Mouse (Mus musculus): ENCODE results near the gene Acaca. TPM values are rescaled to one million over a fixed set of nuclear protein-coding genes. Genes with fewer than 3 reads are reported as not detected.

Gene Acaca
- polyA plus RNA-seq, 1 experiment from 2014 or later = 20.5 TPM

DNA sequence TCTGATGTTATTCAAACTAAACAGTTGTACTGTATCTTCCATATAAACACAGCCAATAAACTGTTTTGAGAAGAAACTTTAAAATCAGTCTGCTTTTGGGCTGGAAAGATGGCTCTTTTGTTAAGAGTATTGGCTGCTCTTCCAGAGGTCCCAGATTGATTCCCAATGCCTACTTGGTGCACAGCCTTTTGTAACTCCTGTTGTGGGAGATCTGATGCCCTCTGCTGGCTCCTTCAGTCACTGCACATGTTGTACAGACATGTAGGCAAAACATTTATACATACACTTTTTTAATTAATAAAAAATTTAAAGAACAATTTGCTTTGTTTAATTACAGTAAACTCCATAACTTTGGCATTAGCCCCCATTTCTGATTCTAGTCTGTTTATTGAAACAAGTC, 114.1 kb downstream of the Acaca start:
- no peak overlapping the region for H3K27ac ChIP-seq (ENCODE audit: low read depth)
- no peak overlapping the region for H3K4me3 ChIP-seq (ENCODE audit: low read depth, low read length)
- no peak overlapping the region for H3K9ac ChIP-seq
- no peaks in the 10 kb centered on the region for H3K27me3 ChIP-seq (ENCODE audit: insufficient read depth, low read length)
- H3K36me3 ChIP-seq (ENCODE audit: insufficient read depth) = 0 out of 2 replicates have a peak, but pooled peaks cover 6% of the 10 kb centered on the region
- no peak for ATAC-seq (ENCODE audit: insufficient read depth)
- no peak overlapping the region for H3K4me2 ChIP-seq
- no peaks in the 10 kb centered on the region for H3K4me1 ChIP-seq (ENCODE audit: insufficient read depth)
- DNase-seq = peak; percentile 80
- H3K9me3 ChIP-seq (ENCODE audit: low read depth, low read length) = no peaks in the 10 kb centered on the region
- peak; percentile 67 for TF ChIP-seq CTCF (IDR thresholded peaks at IDR 0.05; ENCODE audit: low read depth)

DNA sequence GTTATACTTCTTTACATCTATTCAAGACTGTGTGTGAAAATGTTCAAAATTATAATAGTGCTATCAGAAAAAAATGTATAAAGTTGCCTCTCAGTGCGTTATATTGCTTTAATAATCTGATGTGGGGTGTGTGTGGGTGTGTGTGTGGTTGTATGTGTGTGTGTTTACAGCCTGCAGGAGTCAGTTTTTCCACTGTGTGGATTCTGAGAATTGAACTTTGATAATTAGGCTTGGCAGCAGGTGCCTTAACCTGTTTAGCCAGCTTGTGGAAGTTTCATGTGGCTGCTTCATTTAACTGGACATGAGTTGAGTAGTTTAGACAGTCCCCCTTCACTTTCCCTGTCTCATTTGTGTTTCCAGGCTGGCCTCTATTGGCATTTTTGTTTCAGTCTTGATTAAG, 117.9 kb downstream of the Acaca start:
- WGBS = 87% methylated on average over 1 of the region's 1 CpGs

DNA sequence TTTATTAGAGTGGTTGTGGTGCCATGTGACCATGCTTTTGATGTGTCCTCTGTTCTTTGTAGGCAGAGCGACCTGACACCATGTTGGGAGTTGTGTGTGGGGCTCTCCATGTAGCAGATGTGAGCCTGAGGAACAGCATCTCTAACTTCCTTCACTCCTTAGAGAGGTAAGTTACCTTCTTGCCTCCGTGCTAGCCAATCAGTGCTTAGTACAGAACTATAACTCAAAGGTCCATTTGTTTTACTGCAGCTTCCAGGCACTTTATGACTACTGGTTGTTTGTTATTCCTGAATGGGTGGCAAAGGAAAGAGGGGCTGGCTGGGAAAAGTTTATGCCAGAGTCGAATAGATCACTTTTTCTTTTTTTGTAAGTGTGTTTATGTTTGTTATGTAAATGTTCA, 121.7 kb downstream of the Acaca start:
- Histone ChIP-seq H3K27ac (ENCODE audit: low read depth) (no peak overlapping the region), H3K9me3 (ENCODE audit: low read depth, low read length) (no peaks in the 10 kb centered on the region), H3K4me1 (ENCODE audit: insufficient read depth) (no peaks in the 10 kb centered on the region), H3K27me3 (ENCODE audit: insufficient read depth, low read length) (no peaks in the 10 kb centered on the region), H3K9ac (no peak overlapping the region), H3K4me3 (ENCODE audit: low read depth, low read length) (no peak overlapping the region), H3K4me2 (no peak overlapping the region), H3K36me3 (ENCODE audit: insufficient read depth) (peaks cover 46% of the 10 kb centered on the region)
- 82% methylated on average over 3 of the region's 3 CpGs for WGBS
- TF ChIP-seq CTCF (IDR thresholded peaks at IDR 0.05; ENCODE audit: low read depth) = no peak
- ATAC-seq (ENCODE audit: insufficient read depth) = no peak
- DNase-seq = no peak

More for the DNA sequence above, 117.9 kb downstream of the Acaca start:
- ATAC-seq (ENCODE audit: insufficient read depth) (no peak), DNase-seq (no peak)
- Histone ChIP-seq H3K27me3 (ENCODE audit: insufficient read depth, low read length) (no peaks in the 10 kb centered on the region), H3K9ac (no peak overlapping the region), H3K9me3 (ENCODE audit: low read depth, low read length) (no peaks in the 10 kb centered on the region), H3K27ac (ENCODE audit: low read depth) (no peak overlapping the region), H3K36me3 (ENCODE audit: insufficient read depth) (peaks cover 32% of the 10 kb centered on the region), H3K4me2 (no peak overlapping the region), H3K4me3 (ENCODE audit: low read depth, low read length) (no peak overlapping the region), H3K4me1 (ENCODE audit: insufficient read depth) (no peaks in the 10 kb centered on the region)
- TF ChIP-seq CTCF (IDR thresholded peaks at IDR 0.05; ENCODE audit: low read depth) = no peak

DNA sequence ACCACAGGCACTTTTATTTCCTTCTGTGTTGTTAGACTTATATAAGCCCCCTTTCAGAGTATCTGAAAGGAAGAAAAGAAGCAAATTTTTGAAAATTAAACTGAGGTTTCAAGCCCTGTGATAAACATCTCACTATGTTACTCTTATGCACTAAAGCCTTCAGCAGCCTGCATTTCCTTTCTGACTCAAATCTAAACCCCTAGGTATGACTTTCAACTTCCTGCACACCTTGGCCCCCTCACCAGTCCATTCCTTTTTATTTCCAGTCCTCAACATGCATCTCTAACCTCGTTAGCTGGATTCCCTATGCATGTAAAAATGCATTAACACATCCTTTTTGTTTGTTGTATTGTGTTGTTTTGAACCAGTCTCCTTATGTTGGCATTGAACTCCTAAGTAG, 123.0 kb downstream of the Acaca start:
- peaks cover 50% of the 10 kb centered on the region for H3K36me3 ChIP-seq (ENCODE audit: insufficient read depth)

DNA sequence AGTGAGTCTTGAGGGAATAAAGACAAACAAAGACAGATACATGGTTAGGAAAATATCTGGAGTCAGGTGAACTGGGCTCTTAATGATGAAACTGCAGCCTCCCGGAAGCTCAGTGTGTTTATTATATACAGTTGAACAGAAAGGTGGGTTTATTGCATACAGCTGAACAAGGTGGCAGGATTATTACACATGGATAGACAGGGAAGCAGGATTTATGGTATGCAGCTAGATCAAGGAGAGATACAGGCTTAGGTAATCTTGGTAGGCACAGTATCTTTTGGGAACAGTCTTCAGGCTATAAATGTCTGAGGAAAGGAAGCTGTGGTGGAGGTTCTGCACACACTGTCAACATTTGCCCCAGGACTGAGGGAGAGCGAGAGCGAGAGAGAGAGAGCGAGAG, 126.4 kb downstream of the Acaca start:
- no peaks in the 10 kb centered on the region for H3K9me3 ChIP-seq (ENCODE audit: low read depth, low read length)
- no peak for ATAC-seq (ENCODE audit: insufficient read depth)
- H3K4me3 ChIP-seq (ENCODE audit: low read depth, low read length) = no peak overlapping the region
- DNase-seq = no peak
- no peak overlapping the region for H3K4me2 ChIP-seq
- WGBS = 86% methylated on average over 4 of the region's 4 CpGs
- no peak for TF ChIP-seq CTCF (IDR thresholded peaks at IDR 0.05; ENCODE audit: low read depth)
- peaks cover 45% of the 10 kb centered on the region for H3K36me3 ChIP-seq (ENCODE audit: insufficient read depth)
- H3K9ac ChIP-seq = no peak overlapping the region
- H3K27ac ChIP-seq (ENCODE audit: low read depth) = no peak overlapping the region
- H3K27me3 ChIP-seq (ENCODE audit: insufficient read depth, low read length) = no peaks in the 10 kb centered on the region
- H3K4me1 ChIP-seq (ENCODE audit: insufficient read depth) = no peaks in the 10 kb centered on the region

More for the DNA sequence above, 123.0 kb downstream of the Acaca start:
- no peak for TF ChIP-seq CTCF (IDR thresholded peaks at IDR 0.05; ENCODE audit: low read depth)
- no peak for ATAC-seq (ENCODE audit: insufficient read depth)
- H3K9ac ChIP-seq = no peak overlapping the region
- DNase-seq = no peak
- no peaks in the 10 kb centered on the region for H3K4me1 ChIP-seq (ENCODE audit: insufficient read depth)
- H3K27me3 ChIP-seq (ENCODE audit: insufficient read depth, low read length) = no peaks in the 10 kb centered on the region
- 80% methylated on average over 1 of the region's 1 CpGs for WGBS
- H3K4me2 ChIP-seq = no peak overlapping the region
- H3K27ac ChIP-seq (ENCODE audit: low read depth) = no peak overlapping the region
- no peak overlapping the region for H3K4me3 ChIP-seq (ENCODE audit: low read depth, low read length)
- H3K9me3 ChIP-seq (ENCODE audit: low read depth, low read length) = no peaks in the 10 kb centered on the region

DNA sequence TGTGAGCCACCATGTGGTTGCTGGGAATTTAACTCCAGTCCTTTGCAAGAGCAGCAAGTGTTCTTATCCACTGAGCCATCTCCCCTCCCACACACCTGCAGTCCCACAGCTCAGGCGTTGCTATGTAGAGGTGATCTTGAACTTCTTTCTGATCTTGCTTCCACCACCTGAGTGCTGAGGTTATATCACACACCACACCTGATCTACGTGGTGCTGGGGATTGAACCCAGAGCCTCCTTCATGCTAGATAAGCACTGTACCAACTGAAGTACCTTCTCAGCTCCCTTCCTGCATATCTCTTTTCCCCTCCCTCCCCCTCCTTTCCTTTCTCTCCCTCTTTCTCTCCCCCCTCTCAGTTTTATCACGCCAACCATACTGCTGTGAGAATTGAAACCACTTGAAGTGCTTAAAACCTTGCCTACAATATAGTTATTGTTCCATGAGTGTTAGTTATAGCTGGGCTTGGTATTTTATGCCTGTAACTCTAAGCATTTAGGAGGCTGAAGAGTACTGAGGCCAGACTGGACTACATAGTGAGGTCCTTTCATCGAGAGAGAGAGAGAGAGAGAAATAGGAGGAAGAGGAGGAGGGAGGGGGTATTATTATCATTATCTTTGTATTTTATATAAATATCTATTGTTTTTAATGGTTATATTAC, 128.7 kb downstream of the Acaca start:
- Histone ChIP-seq H3K4me3 (ENCODE audit: low read depth, low read length) (no peak overlapping the region), H3K9me3 (ENCODE audit: low read depth, low read length) (no peaks in the 10 kb centered on the region), H3K27ac (ENCODE audit: low read depth) (peak overlapping the region; percentile 81), H3K4me1 (ENCODE audit: insufficient read depth) (no peaks in the 10 kb centered on the region), H3K4me2 (no peak overlapping the region), H3K9ac (no peak overlapping the region), H3K27me3 (ENCODE audit: insufficient read depth, low read length) (no peaks in the 10 kb centered on the region), H3K36me3 (ENCODE audit: insufficient read depth) (peaks cover 48% of the 10 kb centered on the region)
- peak; percentile 81 for ATAC-seq (ENCODE audit: insufficient read depth)
- peak; percentile 6 for DNase-seq
- WGBS = 70% methylated on average over 4 of the region's 4 CpGs
- TF ChIP-seq CTCF (IDR thresholded peaks at IDR 0.05; ENCODE audit: low read depth) = no peak

DNA sequence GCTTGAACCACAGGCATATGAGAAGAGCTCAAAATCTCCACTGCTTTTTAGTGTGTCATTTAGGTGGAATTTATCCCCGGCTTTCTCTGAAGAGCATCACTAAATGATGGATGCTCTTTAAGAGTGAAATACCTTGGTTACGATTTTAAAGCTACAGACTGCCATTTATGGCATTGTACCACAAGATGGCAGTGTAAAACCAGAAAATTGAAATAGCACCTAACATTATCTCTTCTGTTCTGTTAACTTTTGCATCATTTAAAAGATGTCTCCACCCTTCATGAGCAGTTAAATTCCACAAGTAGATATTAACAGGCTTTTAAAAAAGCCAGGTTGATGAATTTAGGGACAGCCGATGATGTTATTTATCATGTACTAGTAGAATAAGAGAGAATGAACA, 135.0 kb downstream of the Acaca start:
- no peak overlapping the region for H3K27ac ChIP-seq (ENCODE audit: low read depth)
- no peaks in the 10 kb centered on the region for H3K9me3 ChIP-seq (ENCODE audit: low read depth, low read length)
- ATAC-seq (ENCODE audit: insufficient read depth) (no peak), DNase-seq (peak; percentile 71)
- H3K4me2 ChIP-seq = no peak overlapping the region
- H3K4me1 ChIP-seq (ENCODE audit: insufficient read depth) = no peaks in the 10 kb centered on the region
- TF ChIP-seq CTCF (IDR thresholded peaks at IDR 0.05; ENCODE audit: low read depth) = peak; percentile 58
- WGBS = 57% methylated on average over 3 of the region's 3 CpGs
- peaks cover 71% of the 10 kb centered on the region for H3K36me3 ChIP-seq (ENCODE audit: insufficient read depth)
- no peak overlapping the region for H3K4me3 ChIP-seq (ENCODE audit: low read depth, low read length)
- H3K9ac ChIP-seq = no peak overlapping the region
- H3K27me3 ChIP-seq (ENCODE audit: insufficient read depth, low read length) = no peaks in the 10 kb centered on the region
